35 mouse cellular contexts compared by ENCODE assay signal in the genomic region with DNA sequence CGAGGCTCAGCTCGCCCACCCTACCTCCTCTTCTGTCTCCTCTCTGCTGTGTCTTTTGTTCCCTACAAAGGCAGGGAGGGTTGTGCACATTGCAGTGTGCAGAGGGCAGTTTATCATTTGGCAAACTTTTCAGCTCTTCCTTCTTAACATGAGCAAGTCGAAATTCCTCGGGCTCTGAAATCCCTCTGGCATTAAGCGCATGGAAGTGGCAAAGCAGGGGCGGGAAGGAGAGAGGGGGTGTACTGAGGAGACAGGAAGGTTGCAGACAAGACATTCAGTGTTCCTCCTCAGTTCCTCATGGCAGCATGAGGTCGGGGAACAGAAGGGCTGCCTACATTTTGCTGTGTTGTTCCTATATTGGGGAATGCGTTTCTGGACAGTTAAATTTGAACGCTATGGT. TPM values are rescaled to one million over a fixed set of nuclear protein-coding genes. Genes with fewer than 3 reads are reported as not detected.
"Had no signal": no experiment of that assay in that cellular context is flagged by ENCODE, and none has a peak within 500 bp of the region (broad histone marks: within the 10 kb centered on the region; RNA-seq: fewer than 3 reads in every experiment).

No protein-coding gene starts in this region.

- H3K4me1 ChIP-seq: liver, embryonic 12.5 days; liver, embryonic 13.5 days; liver, embryonic 15.5 days; lung, embryonic 15.5 days; megakaryocyte, embryonic 14.5 days had no signal

- H3K27me3 ChIP-seq: liver, embryonic 15.5 days; midbrain, embryonic 15.5 days had no signal

- H3K4me2 ChIP-seq: limb, embryonic 12.5 days; limb, embryonic 13.5 days; limb, embryonic 15.5 days; liver, embryonic 11.5 days; liver, embryonic 12.5 days; liver, embryonic 13.5 days; liver, embryonic 15.5 days; lung, embryonic 14.5 days; lung, embryonic 15.5 days; midbrain, embryonic 11.5 days; midbrain, embryonic 12.5 days; midbrain, embryonic 13.5 days; midbrain, embryonic 15.5 days had no signal

- H3K9me3 ChIP-seq: limb, embryonic 10.5 days; limb, embryonic 12.5 days; limb, embryonic 13.5 days; limb, embryonic 15.5 days; liver, embryonic 12.5 days; liver, embryonic 13.5 days; liver, embryonic 15.5 days; lung, embryonic 15.5 days; megakaryocyte, embryonic 14.5 days; midbrain, embryonic 10.5 days; midbrain, embryonic 12.5 days; midbrain, embryonic 13.5 days; midbrain, embryonic 15.5 days had no signal

- H3K4me3 ChIP-seq: limb, embryonic 10.5 days; limb, embryonic 12.5 days; limb, embryonic 13.5 days; limb, embryonic 15.5 days; liver, embryonic 12.5 days; liver, embryonic 13.5 days; liver, embryonic 15.5 days; lung, embryonic 15.5 days; megakaryocyte, embryonic 14.5 days; midbrain, embryonic 10.5 days; midbrain, embryonic 12.5 days; midbrain, embryonic 13.5 days; midbrain, embryonic 15.5 days; myocyte had no signal

- H3K9ac ChIP-seq: limb, embryonic 12.5 days; limb, embryonic 13.5 days; limb, embryonic 15.5 days; liver, embryonic 12.5 days; liver, embryonic 13.5 days; liver, embryonic 14.5 days; liver, embryonic 15.5 days; liver, postnatal 0 days; lung, embryonic 14.5 days; lung, embryonic 15.5 days; midbrain, embryonic 12.5 days; midbrain, embryonic 13.5 days; midbrain, embryonic 15.5 days had no signal

- H3K27ac ChIP-seq: limb, embryonic 10.5 days; limb, embryonic 12.5 days; limb, embryonic 13.5 days; limb, embryonic 15.5 days; liver, embryonic 12.5 days; liver, embryonic 13.5 days; liver, embryonic 14.5 days; liver, embryonic 15.5 days; lung, embryonic 15.5 days; macrophage; midbrain, embryonic 10.5 days; midbrain, embryonic 12.5 days; midbrain, embryonic 13.5 days; midbrain, embryonic 15.5 days had no signal

- ATAC-seq: liver, embryonic 12.5 days; liver, postnatal 0 days; lung, postnatal 0 days; midbrain, embryonic 13.5 days; midbrain, embryonic 15.5 days; midbrain, embryonic 16.5 days had no signal

- H3K36me3 ChIP-seq: limb, embryonic 10.5 days; limb, embryonic 12.5 days; limb, embryonic 13.5 days; limb, embryonic 15.5 days; liver, embryonic 12.5 days; liver, embryonic 13.5 days; liver, embryonic 15.5 days; lung, embryonic 15.5 days; midbrain, embryonic 10.5 days; midbrain, embryonic 12.5 days; midbrain, embryonic 15.5 days had no signal

- DNase-seq: left cerebral cortex, postnatal 4 days; liver; liver, embryonic 13.5 days; liver, postnatal 0 days; lung, adult 18-20 months; lung, adult 2 months; lung, embryonic 14.5 days; lung, postnatal 10 days; lung, postnatal 14 days; lung, postnatal 36 days; lung, postnatal 4 days; midbrain, embryonic 14.5 days had no signal

RNA-seq across cellular contexts. Expression of a gene that starts 19.9 kb away (rescaled TPM):
- total RNA-seq: megakaryocyte, adult 5-6 weeks; monocyte, adult 5-6 weeks had no signal
- polyA plus RNA-seq: liver, adult 2 months; liver, embryonic 16.5 days; liver, postnatal 0 days; macrophage had no signal
